In genomic region chr11:4249151-4249550, GRCm38 (mm10) we compare ENCODE assay signal across 24 mouse cellular contexts. TPM values are rescaled to one million over a fixed set of nuclear protein-coding genes. Genes with fewer than 3 reads are reported as not detected.
"Had no signal": no experiment of that assay in that cellular context is flagged by ENCODE, and none has a peak within 500 bp of the region (broad histone marks: within the 10 kb centered on the region; RNA-seq: fewer than 3 reads in every experiment).

No protein-coding gene starts in this region.

- H3K9ac ChIP-seq: limb, embryonic 12.5 days; limb, embryonic 15.5 days; liver, embryonic 14.5 days; liver, postnatal 0 days; lung, embryonic 14.5 days; midbrain, embryonic 12.5 days; midbrain, embryonic 15.5 days had no signal

- H3K36me3 ChIP-seq: limb, embryonic 12.5 days; limb, embryonic 15.5 days; midbrain, embryonic 12.5 days; midbrain, embryonic 15.5 days had no signal

- DNase-seq: kidney, adult 2 months; kidney, postnatal 25 days; layer of hippocampus, adult 9-11 months; left cerebral cortex, postnatal 4 days; liver, postnatal 0 days; lung, embryonic 14.5 days; right cerebral cortex, postnatal 4 days; thymus, adult 2 months; thymus, postnatal 14 days; thymus, postnatal 4 days had no signal

- H3K27me3 ChIP-seq: limb, embryonic 12.5 days; limb, embryonic 15.5 days; midbrain, embryonic 12.5 days; midbrain, embryonic 15.5 days had no signal

- H3K4me2 ChIP-seq: limb, embryonic 12.5 days; limb, embryonic 15.5 days; liver, embryonic 11.5 days; lung, embryonic 14.5 days; midbrain, embryonic 12.5 days; midbrain, embryonic 15.5 days had no signal

- H3K9me3 ChIP-seq: limb, embryonic 12.5 days; limb, embryonic 15.5 days; midbrain, embryonic 12.5 days; midbrain, embryonic 15.5 days had no signal

- H3K4me1 ChIP-seq: limb, embryonic 12.5 days; limb, embryonic 15.5 days; midbrain, embryonic 12.5 days; midbrain, embryonic 15.5 days had no signal

- H3K27ac ChIP-seq: kidney, postnatal 0 days; layer of hippocampus, adult 2 months; limb, embryonic 12.5 days; limb, embryonic 15.5 days; liver, embryonic 14.5 days; macrophage; midbrain, embryonic 12.5 days; midbrain, embryonic 15.5 days had no signal

- ATAC-seq: liver, postnatal 0 days; lung, postnatal 0 days; midbrain, embryonic 15.5 days had no signal

- H3K4me3 ChIP-seq: layer of hippocampus, adult 2 months; limb, embryonic 12.5 days; limb, embryonic 15.5 days; midbrain, embryonic 12.5 days; midbrain, embryonic 15.5 days had no signal

RNA-seq across cellular contexts. Expression of gene Lif, which starts 8.2 kb away (rescaled TPM):
- polyA plus RNA-seq: kidney, embryonic 14.5 days; liver, embryonic 11.5 days; liver, postnatal 0 days; midbrain, embryonic 12.5 days; midbrain, embryonic 15.5 days; neural tube, embryonic 11.5 days; neural tube, embryonic 14.5 days had no signal

RNA-seq across cellular contexts. Expression of gene Osm, which starts 12.9 kb away (rescaled TPM):
- total RNA-seq: left cerebral cortex, postnatal 14 days had no signal
- polyA plus RNA-seq: kidney, embryonic 14.5 days; limb, embryonic 12.5 days; lung, embryonic 14.5 days; midbrain, embryonic 12.5 days; neural tube, embryonic 11.5 days had no signal
